Mouse (Mus musculus) liver, postnatal 0 days (tissue): ENCODE measurements around the gene Rtl5.
A peak's percentile ranks its signal among the peaks of the same experiment; 100 is the strongest.

Source experiments
- CTCF ChIP-seq: sonication (generic); IDR thresholded peaks from 2 replicates; pipeline ENCODE4 v1.5.1; 2016; ENCODE audit warnings: antibody characterized with exemption, low read depth
- EP300 ChIP-seq: IDR thresholded peaks from 2 replicates; pipeline ENCODE4 v1.6.1; 2016; ENCODE audit warnings: antibody characterized with exemption, low read depth, mild to moderate bottlenecking

DNA sequence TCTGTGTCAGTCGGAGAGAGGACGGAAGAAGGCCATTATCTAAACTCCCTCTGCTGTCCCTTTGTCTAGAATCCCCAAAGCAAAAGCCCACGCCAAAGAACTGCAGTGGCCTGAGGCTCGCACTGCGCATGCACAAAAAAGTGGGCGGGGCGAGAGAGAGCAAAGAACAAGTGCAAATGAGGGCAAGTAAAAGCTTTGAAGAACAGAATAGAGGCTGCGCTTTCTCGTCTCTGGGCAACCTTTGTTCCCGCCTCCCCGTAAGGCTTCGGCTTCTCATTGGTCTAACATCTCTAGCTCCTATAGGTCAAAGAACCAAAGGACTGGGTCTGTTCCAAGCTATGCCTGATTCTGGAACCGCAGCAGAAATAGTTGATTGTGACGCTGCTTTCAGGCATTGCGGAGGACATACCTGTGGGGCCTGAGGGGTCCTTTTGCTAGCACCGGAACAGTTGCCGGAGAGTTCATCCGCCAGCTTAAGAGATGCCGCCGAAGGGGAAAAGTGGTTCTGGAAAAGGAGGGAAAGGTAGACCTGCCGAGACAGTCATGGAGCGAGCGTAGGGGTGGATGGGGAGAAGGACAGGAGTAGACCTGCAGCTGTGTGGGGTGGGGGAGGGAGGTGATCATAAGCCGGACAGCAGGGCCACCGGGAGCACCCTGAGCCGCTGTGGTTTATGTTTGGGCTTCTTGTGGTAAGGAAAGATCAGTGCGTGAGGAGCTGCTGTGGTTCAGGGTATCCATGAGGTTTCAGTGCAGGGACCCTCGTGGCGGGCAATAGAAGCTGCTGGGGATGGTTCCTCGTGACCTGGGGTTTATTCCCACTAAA lies 48.1 kb upstream of the Rtl5 start, which contains the start of gene Pin4:
- TF ChIP-seq CTCF: no peak; the same call in 1 of the 2 replicates
- peak; percentile 80 for TF ChIP-seq EP300
